Comparison of ENCODE assay signal across 15 mouse cellular contexts in genomic region chr11:85520236-85520635, GRCm38 (mm10).
DNase-seq lines count a peak whose midpoint lies in the region; ATAC-seq lines count a peak whose summit lies in the region.
"Had no signal": no experiment of that assay in that cellular context is flagged by ENCODE, and none has a peak within 500 bp of the region (broad histone marks: within the 10 kb centered on the region; RNA-seq: fewer than 3 reads in every experiment).

No protein-coding gene starts in this region.

- intact Hi-C loops in heart, postnatal 25 days (cut with DNase I), result loop anchor here (2.0 to 5.0 kb wide), 2 partner anchors 51 to 92 kb away; no protein-coding TSS in a partner anchor

- no peak overlapping the region for H3K4me3 ChIP-seq in kidney, embryonic 16.5 days (ENCODE audit: low read length)
- H3K4me3 ChIP-seq: embryonic facial prominence, embryonic 12.5 days; left cerebral cortex, adult 2 months; myocyte had no signal

- ATAC-seq in kidney, embryonic 16.5 days (ENCODE audit: low FRiP score, low TSS enrichment), result no peak
- ATAC-seq: forebrain, postnatal 0 days; Patski had no signal

- no peak overlapping the region for H3K9ac ChIP-seq in kidney, embryonic 16.5 days (replicated peaks; ENCODE audit: low read length)
- H3K9ac ChIP-seq: embryonic facial prominence, embryonic 12.5 days; forebrain, postnatal 0 days had no signal

- no peaks in the 10 kb centered on the region for H3K36me3 ChIP-seq in kidney, embryonic 16.5 days (ENCODE audit: insufficient read depth, low read length)
- H3K36me3 ChIP-seq: embryonic facial prominence, embryonic 12.5 days had no signal

- H3K4me2 ChIP-seq in kidney, embryonic 16.5 days (replicated peaks; ENCODE audit: low read depth, low read length), result no peak overlapping the region
- H3K4me2 ChIP-seq: embryonic facial prominence, embryonic 12.5 days; midbrain, embryonic 11.5 days had no signal

- peak; percentile 7 for DNase-seq in adrenal gland, postnatal 10 days
- DNase-seq in adrenal gland, postnatal 36 days, result no peak
- DNase-seq in heart, adult 9 months (ENCODE audit: low spot score in 2 of 2), result peak; percentile 25 to 33
- DNase-seq in heart, postnatal 25 days (ENCODE audit: low spot score), result no peak
- DNase-seq in kidney, postnatal 4 days, result peak; percentile 9 to 28
- peak; percentile 6 for DNase-seq in 3134 (ENCODE audit: extremely low read depth, insufficient read length, low spot score)
- no peak for DNase-seq in adipocyte (ENCODE audit: low spot score)
- DNase-seq: cerebellum, postnatal 10 days; forebrain, postnatal 0 days had no signal

- H3K4me1 ChIP-seq in kidney, embryonic 16.5 days (ENCODE audit: insufficient read depth, low read length), result peaks cover 20% of the 10 kb centered on the region

- H3K27ac ChIP-seq in kidney, embryonic 16.5 days (ENCODE audit: low read length), result no peak overlapping the region
- H3K27ac ChIP-seq: embryonic facial prominence, embryonic 12.5 days; left cerebral cortex, adult 2 months had no signal

- H3K9me3 ChIP-seq in kidney, embryonic 16.5 days (ENCODE audit: low read length), result no peaks in the 10 kb centered on the region
- H3K9me3 ChIP-seq: embryonic facial prominence, embryonic 12.5 days had no signal

- WGBS in kidney, embryonic 16.5 days, result 33% methylated on average over 12 of the region's 12 CpGs

- peaks cover 5% of the 10 kb centered on the region; the same call in 1 of the 2 replicates for H3K27me3 ChIP-seq in kidney, embryonic 16.5 days (ENCODE audit: insufficient read depth, low read length)
- H3K27me3 ChIP-seq: Patski had no signal

Comparison
In these comparisons a context has a peak if more than half of its experiments do, and no peak if none do; other contexts are left out.
1. DNase-seq: peak in adrenal gland, postnatal 10 days (single experiment), heart, adult 9 months (2 of 2), kidney, postnatal 4 days (2 of 2) and 3134 (single experiment); none in adrenal gland, postnatal 36 days (0 of 2), heart, postnatal 25 days (single experiment) and adipocyte (single experiment).